Mouse (Mus musculus): ENCODE measurements around the gene Gprc6a. TPM values are rescaled to one million over a fixed set of nuclear protein-coding genes. Genes with fewer than 3 reads are reported as not detected.

Gene Gprc6a
- polyA plus RNA-seq, 1 experiment from 2014 or later = 0.16 TPM

- Histone ChIP-seq H3K9me3 (ENCODE audit: control insufficient read depth, low read depth, low read length) (no peaks in the 10 kb centered on the region), H3K4me2 (replicated peaks; ENCODE audit: low read depth, low read length) (no peak overlapping the region), H3K36me3 (ENCODE audit: control insufficient read depth, insufficient read depth, low read length) (no peaks in the 10 kb centered on the region), H3K27me3 (ENCODE audit: control insufficient read depth, insufficient read depth, low read length) (no peaks in the 10 kb centered on the region), H3K27ac (ENCODE audit: low read length) (no peak overlapping the region), H3K4me1 (ENCODE audit: control insufficient read depth, insufficient read depth, low read length) (no peaks in the 10 kb centered on the region), H3K9ac (replicated peaks; ENCODE audit: low read depth, low read length) (no peak overlapping the region), H3K4me3 (ENCODE audit: low read depth, low read length) (no peak overlapping the region)
- WGBS = 77% methylated on average over 3 of the region's 3 CpGs
- no peak for ATAC-seq (ENCODE audit: insufficient number of reproducible peaks, insufficient read depth, low FRiP score, low read depth)
These were observed 10.1 kb downstream of the Gprc6a start for GRCm38 (mm10) chr10:51621193-51621592.

DNA sequence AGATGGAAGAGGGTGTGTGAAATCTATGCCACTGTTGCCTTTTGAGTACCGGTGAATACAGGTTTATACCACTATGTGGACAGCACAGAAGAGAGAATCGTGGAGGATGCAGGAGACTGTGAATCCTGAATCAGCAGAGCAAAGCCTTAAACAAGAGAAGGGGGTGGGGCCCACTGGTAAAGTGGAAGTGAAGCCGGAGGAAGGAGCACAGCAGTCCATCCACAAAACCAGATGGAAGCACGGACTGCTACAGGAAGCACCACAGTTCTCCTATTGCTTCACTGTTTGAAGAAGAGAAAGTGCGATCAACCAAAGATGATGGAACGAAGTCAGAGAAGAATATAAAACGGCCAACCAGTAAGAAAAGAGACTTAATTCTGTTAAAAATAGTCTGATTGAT is 11.1 kb downstream of the Gprc6a start:
- Histone ChIP-seq H3K4me3 (ENCODE audit: low read depth, low read length) (no peak overlapping the region), H3K4me1 (ENCODE audit: control insufficient read depth, insufficient read depth, low read length) (no peaks in the 10 kb centered on the region), H3K9me3 (ENCODE audit: control insufficient read depth, low read depth, low read length) (no peaks in the 10 kb centered on the region), H3K27me3 (ENCODE audit: control insufficient read depth, insufficient read depth, low read length) (no peaks in the 10 kb centered on the region), H3K4me2 (replicated peaks; ENCODE audit: low read depth, low read length) (no peak overlapping the region), H3K36me3 (ENCODE audit: control insufficient read depth, insufficient read depth, low read length) (no peaks in the 10 kb centered on the region), H3K9ac (replicated peaks; ENCODE audit: low read depth, low read length) (no peak overlapping the region), H3K27ac (ENCODE audit: low read length) (no peak overlapping the region)
- ATAC-seq (ENCODE audit: insufficient number of reproducible peaks, insufficient read depth, low FRiP score, low read depth) = no peak
- 69% methylated on average over 7 of the region's 7 CpGs for WGBS

GRCm38 (mm10) chr10:51618538-51618937 is 12.7 kb downstream of the Gprc6a start:
- WGBS = 84% methylated on average over 2 of the region's 2 CpGs
- Histone ChIP-seq H3K27ac (ENCODE audit: low read length) (no peak overlapping the region), H3K9ac (replicated peaks; ENCODE audit: low read depth, low read length) (no peak overlapping the region), H3K27me3 (ENCODE audit: control insufficient read depth, insufficient read depth, low read length) (no peaks in the 10 kb centered on the region), H3K4me3 (ENCODE audit: low read depth, low read length) (no peak overlapping the region), H3K9me3 (ENCODE audit: control insufficient read depth, low read depth, low read length) (no peaks in the 10 kb centered on the region), H3K4me1 (ENCODE audit: control insufficient read depth, insufficient read depth, low read length) (no peaks in the 10 kb centered on the region), H3K36me3 (ENCODE audit: control insufficient read depth, insufficient read depth, low read length) (no peaks in the 10 kb centered on the region), H3K4me2 (replicated peaks; ENCODE audit: low read depth, low read length) (no peak overlapping the region)
- ATAC-seq (ENCODE audit: insufficient number of reproducible peaks, insufficient read depth, low FRiP score, low read depth) = no peak

DNA sequence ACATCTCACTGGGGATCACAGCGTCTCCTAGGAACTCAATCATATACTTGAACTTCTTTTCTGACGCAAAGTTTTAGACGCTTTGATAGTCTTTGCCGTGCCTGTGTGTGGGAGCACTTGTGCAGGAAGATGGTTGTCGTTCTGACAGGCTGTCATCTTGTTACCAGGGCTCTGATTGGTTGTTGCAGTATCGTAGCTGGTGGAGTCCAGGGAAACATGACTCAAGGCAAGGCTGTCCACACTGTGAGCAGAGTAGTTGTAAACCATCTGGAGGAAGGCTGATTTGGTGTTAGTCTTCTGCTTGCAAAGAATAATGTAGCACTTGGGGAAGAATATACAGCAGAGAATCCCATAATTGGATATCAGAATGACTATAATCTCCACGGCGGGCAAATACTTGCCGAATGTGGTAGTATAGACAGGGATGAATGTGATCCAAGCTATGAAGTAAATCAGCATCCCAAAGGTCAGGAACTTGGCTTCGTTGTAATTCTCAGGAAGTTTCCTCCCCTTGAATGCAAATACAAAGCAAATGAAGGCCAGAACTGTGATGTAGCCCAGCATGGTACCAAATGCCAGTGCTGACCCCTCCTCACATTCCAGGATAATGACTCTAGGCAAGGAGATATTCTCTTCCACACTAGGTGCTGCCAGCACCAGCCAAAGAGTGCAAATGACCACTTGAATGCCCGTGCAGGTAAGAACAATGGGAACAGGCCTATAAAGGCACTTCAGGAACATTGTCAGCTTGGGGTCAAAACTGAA is 16.3 kb downstream of the Gprc6a start:
- 69% methylated on average over 11 of the region's 11 CpGs for WGBS
- Histone ChIP-seq H3K27ac (ENCODE audit: low read length) (no peak overlapping the region), H3K36me3 (ENCODE audit: control insufficient read depth, insufficient read depth, low read length) (no peaks in the 10 kb centered on the region), H3K4me2 (replicated peaks; ENCODE audit: low read depth, low read length) (no peak overlapping the region), H3K4me1 (ENCODE audit: control insufficient read depth, insufficient read depth, low read length) (no peaks in the 10 kb centered on the region), H3K9ac (replicated peaks; ENCODE audit: low read depth, low read length) (no peak overlapping the region), H3K27me3 (ENCODE audit: control insufficient read depth, insufficient read depth, low read length) (no peaks in the 10 kb centered on the region), H3K4me3 (ENCODE audit: low read depth, low read length) (no peak overlapping the region), H3K9me3 (ENCODE audit: control insufficient read depth, low read depth, low read length) (no peaks in the 10 kb centered on the region)
- ATAC-seq (ENCODE audit: insufficient number of reproducible peaks, insufficient read depth, low FRiP score, low read depth) = no peak

- WGBS = 56% methylated on average over 3 of the region's 3 CpGs
- no peak overlapping the region for H3K9ac ChIP-seq (replicated peaks; ENCODE audit: low read depth, low read length)
- H3K9me3 ChIP-seq (ENCODE audit: control insufficient read depth, low read depth, low read length) = no peaks in the 10 kb centered on the region
- H3K4me1 ChIP-seq (ENCODE audit: control insufficient read depth, insufficient read depth, low read length) = no peaks in the 10 kb centered on the region
- no peaks in the 10 kb centered on the region for H3K27me3 ChIP-seq (ENCODE audit: control insufficient read depth, insufficient read depth, low read length)
- H3K4me3 ChIP-seq (ENCODE audit: low read depth, low read length) = no peak overlapping the region
- H3K4me2 ChIP-seq (replicated peaks; ENCODE audit: low read depth, low read length) = no peak overlapping the region
- no peaks in the 10 kb centered on the region for H3K36me3 ChIP-seq (ENCODE audit: control insufficient read depth, insufficient read depth, low read length)
- ATAC-seq (ENCODE audit: insufficient number of reproducible peaks, insufficient read depth, low FRiP score, low read depth) = no peak
- no peak overlapping the region for H3K27ac ChIP-seq (ENCODE audit: low read length)
These were observed 17.8 kb downstream of the Gprc6a start for GRCm38 (mm10) chr10:51613421-51613820.

- no peaks in the 10 kb centered on the region for H3K4me1 ChIP-seq (ENCODE audit: control insufficient read depth, insufficient read depth, low read length)
- no peak overlapping the region for H3K9ac ChIP-seq (replicated peaks; ENCODE audit: low read depth, low read length)
- ATAC-seq (ENCODE audit: insufficient number of reproducible peaks, insufficient read depth, low FRiP score, low read depth) = no peak
- no peak overlapping the region for H3K4me2 ChIP-seq (replicated peaks; ENCODE audit: low read depth, low read length)
- H3K4me3 ChIP-seq (ENCODE audit: low read depth, low read length) = no peak overlapping the region
- no peaks in the 10 kb centered on the region for H3K36me3 ChIP-seq (ENCODE audit: control insufficient read depth, insufficient read depth, low read length)
- no peaks in the 10 kb centered on the region for H3K27me3 ChIP-seq (ENCODE audit: control insufficient read depth, insufficient read depth, low read length)
- no peak overlapping the region for H3K27ac ChIP-seq (ENCODE audit: low read length)
- WGBS = 47% methylated on average over 9 of the region's 9 CpGs
- H3K9me3 ChIP-seq (ENCODE audit: control insufficient read depth, low read depth, low read length) = no peaks in the 10 kb centered on the region
These were observed 19.1 kb downstream of the Gprc6a start for GRCm38 (mm10) chr10:51611969-51612682.

DNA sequence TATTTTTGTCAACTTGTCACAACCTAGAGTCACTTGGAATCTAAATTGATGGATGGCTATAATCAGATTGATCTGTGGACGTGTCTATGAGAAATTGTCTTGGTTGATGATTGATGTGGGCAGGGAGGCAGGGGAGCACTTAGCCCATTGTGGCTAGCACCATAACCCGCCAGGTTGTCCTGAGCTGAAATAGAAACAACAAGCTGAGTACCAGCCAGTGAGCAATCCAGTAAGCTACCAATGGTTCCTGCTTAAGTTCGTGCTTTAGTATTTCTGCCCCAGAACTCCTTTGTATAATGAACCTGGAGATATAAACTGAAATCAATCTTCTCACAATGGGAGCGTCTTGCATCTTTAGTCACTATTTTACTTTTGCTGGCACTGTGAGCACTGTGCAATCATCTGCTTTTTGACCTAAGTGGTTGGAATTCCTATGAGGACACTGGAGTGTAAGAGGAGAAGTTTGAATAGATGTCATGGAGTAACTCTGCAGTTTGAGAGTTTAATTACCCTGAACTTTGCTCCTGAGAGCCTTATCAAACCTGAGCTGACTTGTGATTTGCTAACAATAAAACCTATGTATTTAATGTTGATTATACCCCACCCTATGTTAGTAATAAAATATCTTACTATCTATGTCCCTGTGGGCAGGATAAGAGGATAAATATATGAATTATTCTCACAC is 21.4 kb downstream of the Gprc6a start:
- H3K9me3 ChIP-seq (ENCODE audit: control insufficient read depth, low read depth, low read length) = no peaks in the 10 kb centered on the region
- H3K4me3 ChIP-seq (ENCODE audit: low read depth, low read length) = no peak overlapping the region
- no peak overlapping the region for H3K9ac ChIP-seq (replicated peaks; ENCODE audit: low read depth, low read length)
- no peaks in the 10 kb centered on the region for H3K36me3 ChIP-seq (ENCODE audit: control insufficient read depth, insufficient read depth, low read length)
- 38% methylated on average over 4 of the region's 4 CpGs for WGBS
- H3K27ac ChIP-seq (ENCODE audit: low read length) = no peak overlapping the region
- no peak for ATAC-seq (ENCODE audit: insufficient number of reproducible peaks, insufficient read depth, low FRiP score, low read depth)
- no peaks in the 10 kb centered on the region for H3K4me1 ChIP-seq (ENCODE audit: control insufficient read depth, insufficient read depth, low read length)
- no peaks in the 10 kb centered on the region for H3K27me3 ChIP-seq (ENCODE audit: control insufficient read depth, insufficient read depth, low read length)
- H3K4me2 ChIP-seq (replicated peaks; ENCODE audit: low read depth, low read length) = no peak overlapping the region

GRCm38 (mm10) chr10:51596928-51597635 is 34.2 kb downstream of the Gprc6a start:
- ATAC-seq (ENCODE audit: insufficient number of reproducible peaks, insufficient read depth, low FRiP score, low read depth) = no peak
- Histone ChIP-seq H3K4me1 (ENCODE audit: control insufficient read depth, insufficient read depth, low read length) (no peaks in the 10 kb centered on the region), H3K9ac (replicated peaks; ENCODE audit: low read depth, low read length) (no peak overlapping the region), H3K36me3 (ENCODE audit: control insufficient read depth, insufficient read depth, low read length) (no peaks in the 10 kb centered on the region), H3K27me3 (ENCODE audit: control insufficient read depth, insufficient read depth, low read length) (no peaks in the 10 kb centered on the region), H3K4me2 (replicated peaks; ENCODE audit: low read depth, low read length) (no peak overlapping the region), H3K27ac (ENCODE audit: low read length) (no peak overlapping the region), H3K4me3 (ENCODE audit: low read depth, low read length) (no peak overlapping the region), H3K9me3 (ENCODE audit: control insufficient read depth, low read depth, low read length) (no peaks in the 10 kb centered on the region)
- 78% methylated on average over 9 of the region's 9 CpGs for WGBS

Data from stomach, embryonic 14.5 days (tissue).